Mouse (Mus musculus) heart, embryonic 13.5 days (tissue): Measurements from ENCODE around the gene Sec63. TPM values are rescaled to one million over a fixed set of nuclear protein-coding genes. Genes with fewer than 3 reads are reported as not detected.

Experiments used
- ATAC-seq: fragments of 200-750 bp; cut with Nextera tagmentation; 2 replicates; pipeline ENCODE4 v1.8.0; 2017; ENCODE audit warnings: moderate TSS enrichment; ENCODE audit not compliant: insufficient number of reproducible peaks, low FRiP score, low TSS enrichment; ENCODE audit errors: extremely low read depth
- H3K27ac ChIP-seq: fragments of 300-500 bp; sonication (generic); replicated peaks from 2 replicates; pipeline ENCODE4 v1.5.1; 2015; ENCODE audit warnings: moderate library complexity, mild to moderate bottlenecking, inconsistent platforms
- H3K27me3 ChIP-seq: fragments of 300-500 bp; sonication (generic); replicated peaks from 2 replicates; pipeline ENCODE4 v1.6.1; 2015; ENCODE audit warnings: mild to moderate bottlenecking, inconsistent platforms
- H3K36me3 ChIP-seq: fragments of 300-500 bp; sonication (generic); 2 replicates; pipeline ENCODE4 v1.6.1; 2015; ENCODE audit warnings: mild to moderate bottlenecking, inconsistent platforms
- H3K4me1 ChIP-seq: fragments of 300-500 bp; sonication (generic); 2 replicates; pipeline ENCODE4 v1.6.1; 2015; ENCODE audit warnings: inconsistent platforms
- H3K4me2 ChIP-seq: fragments of 300-500 bp; sonication (generic); 2 replicates; pipeline ENCODE4 v1.6.1; 2015; ENCODE audit warnings: inconsistent platforms, mild to moderate bottlenecking, moderate library complexity
- H3K4me3 ChIP-seq: fragments of 300-500 bp; sonication (generic); 2 replicates; pipeline ENCODE4 v1.5.1; 2015; ENCODE audit warnings: moderate library complexity, mild to moderate bottlenecking, inconsistent platforms
- H3K9ac ChIP-seq: fragments of 300-500 bp; sonication (generic); 2 replicates; pipeline ENCODE4 v1.6.1; 2015; ENCODE audit warnings: inconsistent platforms, mild to moderate bottlenecking, moderate library complexity
- H3K9me3 ChIP-seq: fragments of 300-500 bp; sonication (generic); 2 replicates; pipeline ENCODE4 v1.6.1; 2016; ENCODE audit warnings: inconsistent platforms
- WGBS: fragments of 180-500 bp; shearing (Covaris S2); methylation state at CpG from one replicate; pipeline ENCODE4 v1.1.7; 2015; ENCODE audit warnings: mixed read lengths; 5-methylcytosine and 5-hydroxymethylcytosine counted together
- polyA plus RNA-seq: library from polyadenylated mRNA; unstranded; fragments of >200 nt; fragmentation: Nextera tagmentation; extraction: Ambion mirVana; gene quantifications from 2 replicates; pipeline ENCODE4 v1.2.1, GENCODE M21; 2015

The Sec63 gene
- polyA plus RNA-seq, 1 experiment from 2014 or later: 14.7 TPM

GRCm38 (mm10) chr10:42863621-42864391, 102.5 kb downstream of the Sec63 start:
- Histone ChIP-seq H3K27me3 (peaks cover 12% of the 10 kb centered on the region; the same call in 1 of the 2 replicates), H3K36me3 (no peaks in the 10 kb centered on the region), H3K4me2 (peak overlapping the region; percentile 69), H3K27ac (0 out of 2 replicates have a peak overlapping the region, but pooled peaks have one; percentile 8), H3K9me3 (no peaks in the 10 kb centered on the region), H3K4me1 (peaks cover 24% of the 10 kb centered on the region), H3K9ac (peak overlapping the region; percentile 48), H3K4me3 (peak overlapping the region; percentile 47)
- WGBS: 46% methylated on average over 31 of the region's 31 CpGs
- no peak for ATAC-seq

- Histone ChIP-seq H3K27me3 (peaks cover 12% of the 10 kb centered on the region; the same call in 1 of the 2 replicates), H3K9ac (no peak overlapping the region), H3K27ac (0 out of 2 replicates have a peak overlapping the region, but pooled peaks have one; percentile 8), H3K4me1 (peaks cover 24% of the 10 kb centered on the region), H3K36me3 (no peaks in the 10 kb centered on the region), H3K4me3 (peak overlapping the region; percentile 47; the same call in 1 of the 2 replicates), H3K9me3 (no peaks in the 10 kb centered on the region), H3K4me2 (peak overlapping the region; percentile 69)
- 40% methylated on average over 5 of the region's 5 CpGs for WGBS
- ATAC-seq: no peak
Observed at GRCm38 (mm10) chr10:42864696-42865095, 103.4 kb downstream of the Sec63 start.

GRCm38 (mm10) chr10:42868416-42868815, 107.1 kb downstream of the Sec63 start:
- WGBS: 84% methylated on average over 9 of the region's 9 CpGs
- H3K4me3 ChIP-seq: no peak overlapping the region
- H3K4me1 ChIP-seq: peaks cover 19% of the 10 kb centered on the region
- H3K9ac ChIP-seq: no peak overlapping the region
- 0 out of 2 replicates have a peak, but pooled peaks cover 8% of the 10 kb centered on the region for H3K27me3 ChIP-seq
- H3K9me3 ChIP-seq: no peaks in the 10 kb centered on the region
- no peak for ATAC-seq
- H3K36me3 ChIP-seq: no peaks in the 10 kb centered on the region
- no peak overlapping the region for H3K27ac ChIP-seq
- H3K4me2 ChIP-seq: no peak overlapping the region

- Histone ChIP-seq H3K9me3 (no peaks in the 10 kb centered on the region), H3K4me3 (no peak overlapping the region), H3K9ac (no peak overlapping the region), H3K27ac (no peak overlapping the region), H3K36me3 (no peaks in the 10 kb centered on the region), H3K4me2 (no peak overlapping the region), H3K4me1 (peaks cover 9% of the 10 kb centered on the region), H3K27me3 (0 out of 2 replicates have a peak, but pooled peaks cover 4% of the 10 kb centered on the region)
- WGBS: 70% methylated on average over 6 of the region's 6 CpGs
- no peak for ATAC-seq
Observed at GRCm38 (mm10) chr10:42869467-42869866, 108.2 kb downstream of the Sec63 start.

- Histone ChIP-seq H3K27ac (no peak overlapping the region), H3K36me3 (no peaks in the 10 kb centered on the region), H3K4me3 (no peak overlapping the region), H3K4me1 (peaks cover 7% of the 10 kb centered on the region; the same call in 1 of the 2 replicates), H3K4me2 (no peak overlapping the region), H3K27me3 (no peaks in the 10 kb centered on the region; the same call in 1 of the 2 replicates), H3K9me3 (no peaks in the 10 kb centered on the region), H3K9ac (no peak overlapping the region)
- WGBS: 76% methylated on average over 15 of the region's 15 CpGs
- ATAC-seq: no peak
Observed at GRCm38 (mm10) chr10:42872269-42873010, 111.1 kb downstream of the Sec63 start.

GRCm38 (mm10) chr10:42873077-42873595, 111.8 kb downstream of the Sec63 start:
- Histone ChIP-seq H3K27me3 (no peaks in the 10 kb centered on the region; the same call in 1 of the 2 replicates), H3K36me3 (no peaks in the 10 kb centered on the region), H3K27ac (no peak overlapping the region), H3K4me1 (peaks cover 7% of the 10 kb centered on the region; the same call in 1 of the 2 replicates), H3K4me3 (no peak overlapping the region), H3K4me2 (no peak overlapping the region), H3K9me3 (no peaks in the 10 kb centered on the region), H3K9ac (no peak overlapping the region)
- ATAC-seq: no peak
- WGBS: 82% methylated on average over 7 of the region's 7 CpGs

- Histone ChIP-seq H3K4me1 (peaks cover 9% of the 10 kb centered on the region; the same call in 1 of the 2 replicates), H3K9me3 (no peaks in the 10 kb centered on the region), H3K4me3 (no peak overlapping the region), H3K4me2 (no peak overlapping the region), H3K27me3 (peaks cover 4% of the 10 kb centered on the region; the same call in 1 of the 2 replicates), H3K36me3 (no peaks in the 10 kb centered on the region), H3K27ac (no peak overlapping the region), H3K9ac (no peak overlapping the region)
- ATAC-seq: no peak
- 66% methylated on average over 5 of the region's 5 CpGs for WGBS
Observed at GRCm38 (mm10) chr10:42876172-42876571, 114.9 kb downstream of the Sec63 start.

- Histone ChIP-seq H3K9me3 (no peaks in the 10 kb centered on the region), H3K4me3 (no peak overlapping the region), H3K4me2 (no peak overlapping the region), H3K27ac (no peak overlapping the region), H3K36me3 (no peaks in the 10 kb centered on the region), H3K9ac (no peak overlapping the region), H3K4me1 (peaks cover 9% of the 10 kb centered on the region; the same call in 1 of the 2 replicates), H3K27me3 (peaks cover 4% of the 10 kb centered on the region; the same call in 1 of the 2 replicates)
- WGBS: 52% methylated on average over 5 of the region's 5 CpGs
- ATAC-seq: no peak
Observed at GRCm38 (mm10) chr10:42879269-42879681, 118.0 kb downstream of the Sec63 start.

GRCm38 (mm10) chr10:42879682-42880081, 118.4 kb downstream of the Sec63 start:
- no peaks in the 10 kb centered on the region for H3K9me3 ChIP-seq
- peaks cover 4% of the 10 kb centered on the region; the same call in 1 of the 2 replicates for H3K27me3 ChIP-seq
- H3K4me1 ChIP-seq: peaks cover 9% of the 10 kb centered on the region; the same call in 1 of the 2 replicates
- no peaks in the 10 kb centered on the region for H3K36me3 ChIP-seq
- WGBS: 57% methylated on average over 5 of the region's 5 CpGs
- no peak overlapping the region for H3K9ac ChIP-seq
- ATAC-seq: no peak
- H3K4me2 ChIP-seq: no peak overlapping the region
- H3K4me3 ChIP-seq: no peak overlapping the region
- H3K27ac ChIP-seq: no peak overlapping the region
